Mouse (Mus musculus): ENCODE results near the gene Kif1b. TPM values are rescaled to one million over a fixed set of nuclear protein-coding genes. Genes with fewer than 3 reads are reported as not detected.

Gene Kif1b
- polyA plus RNA-seq, 1 experiment = 10.1 TPM

DNA sequence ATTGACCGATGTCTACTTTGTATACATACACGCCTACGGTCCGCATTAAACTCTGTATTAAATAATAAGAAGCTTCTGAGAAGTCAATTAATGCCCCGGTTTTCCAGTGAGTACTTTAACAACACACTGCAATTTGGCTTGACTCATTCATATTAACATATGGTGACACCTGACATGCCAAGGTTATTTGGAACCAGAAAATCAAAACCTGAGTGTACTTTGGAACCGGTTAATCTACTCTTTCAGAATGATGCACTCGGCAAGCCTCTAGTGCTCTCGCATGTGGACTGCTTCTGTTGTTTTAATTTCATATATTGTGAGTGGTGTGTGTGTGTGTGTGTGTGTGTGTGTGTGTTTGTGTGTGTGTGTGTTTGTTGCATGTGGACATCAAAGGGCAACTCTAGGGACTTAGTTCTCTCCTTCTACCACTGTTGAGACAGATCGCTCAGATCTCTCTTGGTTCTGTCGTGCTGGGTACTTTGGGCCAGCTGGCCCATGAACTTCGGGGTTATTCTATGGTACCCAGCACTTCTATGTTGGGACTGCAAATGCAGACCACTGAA, 6.9 kb upstream of the Kif1b start:
- no peaks in the 10 kb centered on the region for H3K36me3 ChIP-seq (ENCODE audit: control insufficient read depth, insufficient read depth)
- no peak overlapping the region for H3ac ChIP-seq (ENCODE audit: control insufficient read depth, insufficient read length, low read depth)
- H3K79me3 ChIP-seq (ENCODE audit: low read depth) = no peaks in the 10 kb centered on the region
- no peaks in the 10 kb centered on the region for H3K27me3 ChIP-seq (ENCODE audit: control insufficient read depth, insufficient read depth, insufficient read length)
- H3K79me2 ChIP-seq (ENCODE audit: control insufficient read depth, insufficient read depth) = no peaks in the 10 kb centered on the region
- TF ChIP-seq FOSL1 (IDR thresholded peaks at IDR 0.05; ENCODE audit: insufficient read depth, low read length, poor library complexity, severe bottlenecking) (no peak), MYOD1 (IDR thresholded peaks at IDR 0.05; ENCODE audit: control insufficient read depth, insufficient read length, low read depth) (no peak), MYOG (IDR thresholded peaks at IDR 0.05; ENCODE audit: control insufficient read depth, extremely low read depth, insufficient read length) (no peak), MAX (IDR thresholded peaks at IDR 0.05) (no peak), CTCF (IDR thresholded peaks at IDR 0.05; ENCODE audit: control insufficient read depth, insufficient read depth, insufficient read length) (no peak), USF1 (IDR thresholded peaks at IDR 0.05; ENCODE audit: low read depth) (no peak), CEBPB (IDR thresholded peaks at IDR 0.05; ENCODE audit: low read depth) (no peak)
- H3K4me3 ChIP-seq (ENCODE audit: insufficient read depth, poor library complexity, severe bottlenecking) = no peak overlapping the region

DNA sequence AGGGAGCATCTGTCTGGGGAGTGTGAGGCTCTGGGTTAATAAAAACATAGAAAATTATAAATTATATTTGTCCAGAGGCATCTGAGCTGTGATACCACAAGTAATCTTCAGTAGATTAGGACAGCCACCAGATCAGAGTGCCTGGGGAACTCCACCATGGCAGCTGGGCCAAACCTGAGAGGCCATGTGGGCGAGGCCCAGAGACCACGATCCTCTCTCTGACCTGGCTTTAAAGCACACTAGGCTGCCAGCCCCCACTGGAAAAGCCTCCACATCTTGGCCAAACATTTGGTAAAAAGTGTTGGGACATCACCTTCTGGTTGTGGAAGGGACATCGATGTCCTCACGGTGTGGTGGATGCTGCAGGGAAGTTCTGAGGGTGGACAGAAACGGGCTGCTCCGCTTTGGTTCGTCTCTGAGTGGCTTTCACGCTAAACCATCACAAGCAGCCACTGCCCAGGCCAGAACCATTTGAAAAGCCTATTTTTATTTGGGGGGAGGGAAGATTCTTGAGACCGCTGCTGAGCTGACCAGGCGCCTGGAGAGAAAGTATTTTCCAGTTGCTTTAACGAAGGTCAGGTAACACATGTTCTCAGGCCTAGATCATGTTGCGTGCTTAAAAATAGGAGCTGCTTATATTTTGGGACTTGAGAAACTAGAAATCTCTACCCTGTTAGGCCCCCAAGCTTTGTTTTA, 6.2 kb upstream of the Kif1b start:
- H3K27me3 ChIP-seq (ENCODE audit: control insufficient read depth, insufficient read depth, insufficient read length) = no peaks in the 10 kb centered on the region
- H3K4me3 ChIP-seq (ENCODE audit: insufficient read depth, poor library complexity, severe bottlenecking) = no peak overlapping the region
- no peaks in the 10 kb centered on the region for H3K36me3 ChIP-seq (ENCODE audit: control insufficient read depth, insufficient read depth)
- no peaks in the 10 kb centered on the region for H3K79me3 ChIP-seq (ENCODE audit: low read depth)
- TF ChIP-seq CTCF (IDR thresholded peaks at IDR 0.05; ENCODE audit: control insufficient read depth, insufficient read depth, insufficient read length) (no peak), USF1 (IDR thresholded peaks at IDR 0.05; ENCODE audit: low read depth) (no peak), MYOG (IDR thresholded peaks at IDR 0.05; ENCODE audit: control insufficient read depth, extremely low read depth, insufficient read length) (no peak), MAX (IDR thresholded peaks at IDR 0.05) (no peak), MYOD1 (IDR thresholded peaks at IDR 0.05; ENCODE audit: control insufficient read depth, insufficient read length, low read depth) (no peak), FOSL1 (IDR thresholded peaks at IDR 0.05; ENCODE audit: insufficient read depth, low read length, poor library complexity, severe bottlenecking) (no peak), CEBPB (IDR thresholded peaks at IDR 0.05; ENCODE audit: low read depth) (no peak)
- H3ac ChIP-seq (ENCODE audit: control insufficient read depth, insufficient read length, low read depth) = no peak overlapping the region
- no peaks in the 10 kb centered on the region for H3K79me2 ChIP-seq (ENCODE audit: control insufficient read depth, insufficient read depth)

DNA sequence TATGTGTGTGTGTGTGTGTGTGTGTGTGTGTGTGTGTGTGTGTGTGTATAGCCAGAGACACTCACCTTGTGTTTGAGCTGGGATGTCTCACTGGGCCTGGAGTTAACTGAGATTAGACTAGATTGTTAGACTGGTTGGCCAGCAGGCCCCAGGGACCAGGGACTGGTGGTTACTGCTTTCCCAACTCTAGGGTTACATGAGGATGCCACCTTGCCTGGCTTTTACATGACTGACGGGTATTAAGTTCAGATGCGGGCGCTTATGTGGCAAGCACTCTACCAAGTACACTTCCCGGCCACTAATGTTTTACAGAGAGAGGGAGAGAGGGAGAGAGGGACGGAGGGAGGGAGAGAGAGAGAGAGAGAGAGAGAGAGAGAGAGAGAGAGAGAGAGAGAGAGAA, 4.5 kb upstream of the Kif1b start:
- peaks cover 5% of the 10 kb centered on the region for H3K79me2 ChIP-seq (ENCODE audit: control insufficient read depth, insufficient read depth)
- no peaks in the 10 kb centered on the region for H3K27me3 ChIP-seq (ENCODE audit: control insufficient read depth, insufficient read depth, insufficient read length)
- no peak overlapping the region for H3ac ChIP-seq (ENCODE audit: control insufficient read depth, insufficient read length, low read depth)
- no peak overlapping the region for H3K4me3 ChIP-seq (ENCODE audit: insufficient read depth, poor library complexity, severe bottlenecking)
- H3K36me3 ChIP-seq (ENCODE audit: control insufficient read depth, insufficient read depth) = no peaks in the 10 kb centered on the region
- TF ChIP-seq USF1 (IDR thresholded peaks at IDR 0.05; ENCODE audit: low read depth) = no peak
- no peak for TF ChIP-seq FOSL1 (IDR thresholded peaks at IDR 0.05; ENCODE audit: insufficient read depth, low read length, poor library complexity, severe bottlenecking)
- TF ChIP-seq MYOG (IDR thresholded peaks at IDR 0.05; ENCODE audit: control insufficient read depth, extremely low read depth, insufficient read length) = no peak
- TF ChIP-seq MAX (IDR thresholded peaks at IDR 0.05) = no peak
- no peak for TF ChIP-seq CEBPB (IDR thresholded peaks at IDR 0.05; ENCODE audit: low read depth)
- TF ChIP-seq MYOD1 (IDR thresholded peaks at IDR 0.05; ENCODE audit: control insufficient read depth, insufficient read length, low read depth) = no peak
- no peak for TF ChIP-seq CTCF (IDR thresholded peaks at IDR 0.05; ENCODE audit: control insufficient read depth, insufficient read depth, insufficient read length)
- H3K79me3 ChIP-seq (ENCODE audit: low read depth) = no peaks in the 10 kb centered on the region

DNA sequence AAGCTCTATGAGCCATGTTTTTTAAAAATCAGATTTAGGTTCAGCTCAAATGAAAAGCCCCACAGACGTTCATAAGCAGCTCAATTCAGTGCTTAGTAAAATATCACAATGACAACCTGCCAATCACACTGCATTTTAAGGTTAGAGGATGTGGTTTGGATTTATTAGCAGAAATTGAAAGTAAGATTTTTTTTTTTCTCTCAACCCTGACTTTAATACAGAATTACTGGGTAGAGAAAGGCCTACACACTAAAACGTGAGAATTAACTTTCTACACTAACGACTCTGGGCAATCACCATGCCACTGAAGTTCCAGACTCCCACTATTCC, 963 bp upstream of the Kif1b start:
- peaks cover 32% of the 10 kb centered on the region for H3K79me3 ChIP-seq (ENCODE audit: low read depth)
- H3K4me3 ChIP-seq (ENCODE audit: insufficient read depth, poor library complexity, severe bottlenecking) = no peak overlapping the region
- H3K79me2 ChIP-seq (ENCODE audit: control insufficient read depth, insufficient read depth) = peaks cover 41% of the 10 kb centered on the region
- H3K36me3 ChIP-seq (ENCODE audit: control insufficient read depth, insufficient read depth) = no peaks in the 10 kb centered on the region
- H3ac ChIP-seq (ENCODE audit: control insufficient read depth, insufficient read length, low read depth) = no peak overlapping the region
- H3K27me3 ChIP-seq (ENCODE audit: control insufficient read depth, insufficient read depth, insufficient read length) = no peaks in the 10 kb centered on the region
- TF ChIP-seq FOSL1 (IDR thresholded peaks at IDR 0.05; ENCODE audit: insufficient read depth, low read length, poor library complexity, severe bottlenecking) (no peak), MYOG (IDR thresholded peaks at IDR 0.05; ENCODE audit: control insufficient read depth, extremely low read depth, insufficient read length) (no peak), USF1 (IDR thresholded peaks at IDR 0.05; ENCODE audit: low read depth) (no peak), CTCF (IDR thresholded peaks at IDR 0.05; ENCODE audit: control insufficient read depth, insufficient read depth, insufficient read length) (no peak), CEBPB (IDR thresholded peaks at IDR 0.05; ENCODE audit: low read depth) (no peak)

DNA sequence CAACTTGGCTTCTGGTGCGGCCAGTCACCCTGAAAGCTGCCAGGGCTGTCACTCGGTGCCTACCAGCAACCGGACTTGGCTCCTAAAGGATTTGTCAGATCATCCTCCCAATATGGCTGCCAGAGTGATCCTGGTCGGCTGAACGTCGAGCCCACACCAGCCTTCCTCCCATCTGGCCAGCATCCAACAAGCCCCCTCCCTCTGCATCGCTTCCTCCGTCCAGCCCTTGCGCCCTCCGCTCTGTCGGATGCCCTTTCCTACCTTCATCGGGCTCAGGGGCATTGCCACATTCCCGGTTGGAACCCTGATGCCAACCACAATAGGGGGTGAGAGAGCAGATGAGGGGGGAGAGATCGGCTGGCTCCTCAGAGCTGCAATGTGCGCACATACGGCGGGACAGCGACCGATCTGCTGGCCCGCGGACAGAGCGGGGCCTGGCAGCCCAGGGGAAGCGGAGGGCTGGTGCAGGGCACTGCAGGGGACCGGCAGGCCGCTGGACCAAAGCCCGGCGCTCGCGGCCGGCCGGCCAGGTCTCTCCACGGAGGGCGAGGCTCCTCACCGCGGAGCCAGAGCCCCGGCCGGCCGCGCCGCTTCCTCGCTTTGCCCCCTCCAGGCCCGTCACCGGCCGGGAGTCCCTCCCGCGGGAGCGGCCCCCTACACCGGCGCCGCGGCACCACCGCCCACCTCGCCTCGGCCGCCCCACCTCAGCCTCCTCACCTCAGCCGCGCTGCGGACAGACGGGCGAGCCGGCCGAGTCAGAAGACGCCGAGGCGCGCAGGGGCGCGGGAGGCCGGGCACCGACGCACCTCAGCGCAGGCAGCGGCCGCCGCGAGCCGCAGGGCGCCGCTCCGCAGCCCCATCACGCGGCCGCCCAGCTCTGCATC, 539 bp downstream of the Kif1b start:
- H3K27me3 ChIP-seq (ENCODE audit: control insufficient read depth, insufficient read depth, insufficient read length) = no peaks in the 10 kb centered on the region
- no peaks in the 10 kb centered on the region for H3K36me3 ChIP-seq (ENCODE audit: control insufficient read depth, insufficient read depth)
- H3ac ChIP-seq (ENCODE audit: control insufficient read depth, insufficient read length, low read depth) = peak overlapping the region; percentile 85
- peaks cover 45% of the 10 kb centered on the region for H3K79me3 ChIP-seq (ENCODE audit: low read depth)
- peaks cover 56% of the 10 kb centered on the region for H3K79me2 ChIP-seq (ENCODE audit: control insufficient read depth, insufficient read depth)
- peak overlapping the region; percentile 85 for H3K4me3 ChIP-seq (ENCODE audit: insufficient read depth, poor library complexity, severe bottlenecking)
- TF ChIP-seq CEBPB (IDR thresholded peaks at IDR 0.05; ENCODE audit: low read depth) = no peak
- no peak for TF ChIP-seq CTCF (IDR thresholded peaks at IDR 0.05; ENCODE audit: control insufficient read depth, insufficient read depth, insufficient read length)
- no peak for TF ChIP-seq MAX (IDR thresholded peaks at IDR 0.05)
- TF ChIP-seq USF1 (IDR thresholded peaks at IDR 0.05; ENCODE audit: low read depth) = no peak
- no peak for TF ChIP-seq FOSL1 (IDR thresholded peaks at IDR 0.05; ENCODE audit: insufficient read depth, low read length, poor library complexity, severe bottlenecking)
- TF ChIP-seq MYOG (IDR thresholded peaks at IDR 0.05; ENCODE audit: control insufficient read depth, extremely low read depth, insufficient read length) = no peak
- TF ChIP-seq MYOD1 (IDR thresholded peaks at IDR 0.05; ENCODE audit: control insufficient read depth, insufficient read length, low read depth) = no peak

Data from C2C12 (cell line).